Mouse (Mus musculus) lung, postnatal 0 days (tissue): Measurements from ENCODE around the gene Myo10. TPM values are rescaled to one million over a fixed set of nuclear protein-coding genes. Genes with fewer than 3 reads are reported as not detected.

Experiments
- ATAC-seq: fragments of 200-750 bp; cut with Nextera tagmentation; 2 replicates; pipeline ENCODE4 v1.8.0; 2017; ENCODE audit warnings: moderate library complexity
- DNase-seq: peaks from one replicate; pipeline ENCODE4 v3.0.0-alpha.2; 2016; ENCODE audit warnings: low spot score
- H3K27ac ChIP-seq: fragments of 300-500 bp; sonication (generic); 2 replicates; pipeline ENCODE4 v1.5.1; 2014; ENCODE audit warnings: antibody characterized with exemption, mild to moderate bottlenecking, low read length, mixed read lengths
- H3K27me3 ChIP-seq: fragments of 300-500 bp; sonication (generic); replicated peaks from 2 replicates; pipeline ENCODE4 v1.6.1; 2014; ENCODE audit warnings: low read length, mixed read lengths; ENCODE audit not compliant: insufficient read depth
- H3K36me3 ChIP-seq: fragments of 300-500 bp; sonication (generic); 2 replicates; pipeline ENCODE4 v1.6.1; 2014; ENCODE audit warnings: low read length, mixed read lengths; ENCODE audit not compliant: insufficient read depth
- H3K4me1 ChIP-seq: fragments of 300-500 bp; sonication (generic); 2 replicates; pipeline ENCODE4 v1.6.1; 2014; ENCODE audit warnings: antibody characterized with exemption, low read depth, low read length, mixed read lengths; ENCODE audit not compliant: insufficient read depth
- H3K4me2 ChIP-seq: fragments of 300-500 bp; sonication (generic); replicated peaks from 2 replicates; pipeline ENCODE4 v1.6.1; 2014; ENCODE audit warnings: low read depth, mild to moderate bottlenecking, low read length, moderate library complexity, mixed read lengths
- H3K4me3 ChIP-seq: fragments of 300-500 bp; sonication (generic); 2 replicates; pipeline ENCODE4 v1.5.1; 2014; ENCODE audit warnings: low read depth, low read length
- H3K9ac ChIP-seq: fragments of 300-500 bp; sonication (generic); replicated peaks from 2 replicates; pipeline ENCODE4 v1.6.1; 2014; ENCODE audit warnings: low read depth, mild to moderate bottlenecking
- H3K9me3 ChIP-seq: fragments of 300-500 bp; sonication (generic); 2 replicates; pipeline ENCODE4 v1.6.1; 2016; ENCODE audit warnings: low read length, mixed read lengths
- CTCF ChIP-seq: IDR thresholded peaks from 2 replicates; pipeline ENCODE4 v1.5.1; 2016; ENCODE audit warnings: antibody characterized with exemption, mild to moderate bottlenecking
- EP300 ChIP-seq: IDR thresholded peaks from 2 replicates; pipeline ENCODE4 v1.6.1; 2016; ENCODE audit warnings: antibody characterized with exemption, mild to moderate bottlenecking, control low read depth
- WGBS: fragments of 180-500 bp; shearing (Covaris S2); extraction: QIAGEN DNeasy Blood & Tissue Kit; methylation state at CpG from one replicate; pipeline ENCODE4 v1.1.7; 2014; 5-methylcytosine and 5-hydroxymethylcytosine counted together
- polyA plus RNA-seq: library from polyadenylated mRNA; unstranded; fragments of >200 nt; fragmentation: Nextera tagmentation; extraction: Ambion mirVana; gene quantifications from 2 replicates; pipeline ENCODE4 v1.2.1, GENCODE M21; 2015

Myo10 gene
- polyA plus RNA-seq, 1 experiment from 2014 or later: 17.3 TPM

GRCm38 (mm10) chr15:25761800-25762211, 139.5 kb downstream of the Myo10 start:
- WGBS: 46% methylated on average over 8 of the region's 8 CpGs
- DNase-seq (peak; percentile 44), ATAC-seq (no peak)
- no peaks in the 10 kb centered on the region for H3K27me3 ChIP-seq
- TF ChIP-seq EP300 (no peak), CTCF (no peak)
- no peaks in the 10 kb centered on the region for H3K9me3 ChIP-seq
- H3K4me1 ChIP-seq: no peaks in the 10 kb centered on the region; the same call in 1 of the 2 replicates
- no peak overlapping the region for H3K4me3 ChIP-seq
- H3K9ac ChIP-seq: no peak overlapping the region
- no peak overlapping the region for H3K27ac ChIP-seq
- H3K36me3 ChIP-seq: 0 out of 2 replicates have a peak, but pooled peaks cover 7% of the 10 kb centered on the region
- no peak overlapping the region for H3K4me2 ChIP-seq

GRCm38 (mm10) chr15:25762306-25762705, 140.0 kb downstream of the Myo10 start:
- Histone ChIP-seq H3K27ac (no peak overlapping the region), H3K9me3 (no peaks in the 10 kb centered on the region), H3K27me3 (no peaks in the 10 kb centered on the region), H3K9ac (no peak overlapping the region), H3K36me3 (0 out of 2 replicates have a peak, but pooled peaks cover 7% of the 10 kb centered on the region), H3K4me2 (no peak overlapping the region), H3K4me1 (peaks cover 1% of the 10 kb centered on the region; the same call in 1 of the 2 replicates), H3K4me3 (no peak overlapping the region)
- WGBS: 38% methylated on average over 8 of the region's 8 CpGs
- peak; percentile 71 for DNase-seq
- TF ChIP-seq CTCF (no peak), EP300 (no peak)
- ATAC-seq: peak; percentile 30

- H3K4me1 ChIP-seq: peaks cover 8% of the 10 kb centered on the region; the same call in 1 of the 2 replicates
- 87% methylated on average over 7 of the region's 7 CpGs for WGBS
- no peak for DNase-seq
These were observed 140.8 kb downstream of the Myo10 start for GRCm38 (mm10) chr15:25763106-25763505.

GRCm38 (mm10) chr15:25764653-25765352, 142.5 kb downstream of the Myo10 start:
- ATAC-seq (no peak), DNase-seq (no peak)
- Histone ChIP-seq H3K27ac (no peak overlapping the region), H3K9me3 (no peaks in the 10 kb centered on the region), H3K4me3 (no peak overlapping the region), H3K27me3 (no peaks in the 10 kb centered on the region), H3K4me1 (peaks cover 8% of the 10 kb centered on the region; the same call in 1 of the 2 replicates), H3K4me2 (no peak overlapping the region), H3K9ac (no peak overlapping the region), H3K36me3 (0 out of 2 replicates have a peak, but pooled peaks cover 7% of the 10 kb centered on the region)
- TF ChIP-seq CTCF (no peak), EP300 (no peak)
- WGBS: 64% methylated on average over 13 of the region's 13 CpGs

More at GRCm38 (mm10) chr15:25763106-25763505, 140.8 kb downstream of the Myo10 start:
- Histone ChIP-seq H3K9ac (no peak overlapping the region), H3K4me2 (no peak overlapping the region), H3K27me3 (no peaks in the 10 kb centered on the region), H3K4me3 (no peak overlapping the region), H3K27ac (no peak overlapping the region), H3K36me3 (0 out of 2 replicates have a peak, but pooled peaks cover 7% of the 10 kb centered on the region), H3K9me3 (no peaks in the 10 kb centered on the region)
- TF ChIP-seq CTCF (no peak), EP300 (no peak)
- no peak for ATAC-seq

GRCm38 (mm10) chr15:25767777-25768176, 145.5 kb downstream of the Myo10 start:
- Histone ChIP-seq H3K9ac (no peak overlapping the region), H3K4me1 (peaks cover 8% of the 10 kb centered on the region; the same call in 1 of the 2 replicates)
- 6% methylated on average over 6 of the region's 6 CpGs for WGBS

GRCm38 (mm10) chr15:25769524-25770255, 147.4 kb downstream of the Myo10 start:
- no peak for ATAC-seq

More at GRCm38 (mm10) chr15:25767777-25768176, 145.5 kb downstream of the Myo10 start:
- Histone ChIP-seq H3K27ac (peak overlapping the region; percentile 70), H3K9me3 (no peaks in the 10 kb centered on the region), H3K27me3 (no peaks in the 10 kb centered on the region), H3K36me3 (0 out of 2 replicates have a peak, but pooled peaks cover 4% of the 10 kb centered on the region), H3K4me3 (no peak overlapping the region), H3K4me2 (no peak overlapping the region)
- ATAC-seq (peak; percentile 83), DNase-seq (peak; percentile 86)
- TF ChIP-seq EP300 (no peak; the same call in 1 of the 2 replicates), CTCF (no peak)

More at GRCm38 (mm10) chr15:25769524-25770255, 147.4 kb downstream of the Myo10 start:
- Histone ChIP-seq H3K9ac (no peak overlapping the region), H3K36me3 (no peaks in the 10 kb centered on the region), H3K4me1 (peaks cover 12% of the 10 kb centered on the region; the same call in 1 of the 2 replicates), H3K4me3 (no peak overlapping the region), H3K27ac (no peak overlapping the region), H3K4me2 (no peak overlapping the region), H3K27me3 (no peaks in the 10 kb centered on the region), H3K9me3 (no peaks in the 10 kb centered on the region)
- TF ChIP-seq CTCF: no peak
- no peak for TF ChIP-seq EP300
- no peak for DNase-seq
- 69% methylated on average over 9 of the region's 9 CpGs for WGBS
